Mouse (Mus musculus) testis, adult 2 months (tissue): ENCODE results near the gene Fam228a.

Experiments used
- CTCF ChIP-seq: fragments of 200-500 bp; IDR thresholded peaks from 2 replicates; pipeline ENCODE4 v1.5.1; 2012; ENCODE audit warnings: low read depth, mild to moderate bottlenecking, inconsistent platforms, low read length, moderate library complexity; ENCODE audit not compliant: control insufficient read depth, insufficient read depth, insufficient replicate concordance
- POLR2A ChIP-seq: fragments of 200-500 bp; IDR thresholded peaks from 2 replicates; pipeline ENCODE4 v1.6.1; 2012; ENCODE audit warnings: low read depth, mild to moderate bottlenecking, inconsistent platforms, low read length, moderate library complexity; ENCODE audit not compliant: control insufficient read depth

- TF ChIP-seq CTCF (no peak), POLR2A (no peak)
Observed at GRCm38 (mm10) chr12:4740823-4741222, 2.6 kb upstream of the Fam228a start.
